Mouse (Mus musculus): ENCODE results near the gene Draxin.
"Not testable (repeated sequence)": the region's sequence is repeated elsewhere in the genome, so short reads cannot be mapped to it uniquely, and the experiment has no call there.

Draxin gene

DNA sequence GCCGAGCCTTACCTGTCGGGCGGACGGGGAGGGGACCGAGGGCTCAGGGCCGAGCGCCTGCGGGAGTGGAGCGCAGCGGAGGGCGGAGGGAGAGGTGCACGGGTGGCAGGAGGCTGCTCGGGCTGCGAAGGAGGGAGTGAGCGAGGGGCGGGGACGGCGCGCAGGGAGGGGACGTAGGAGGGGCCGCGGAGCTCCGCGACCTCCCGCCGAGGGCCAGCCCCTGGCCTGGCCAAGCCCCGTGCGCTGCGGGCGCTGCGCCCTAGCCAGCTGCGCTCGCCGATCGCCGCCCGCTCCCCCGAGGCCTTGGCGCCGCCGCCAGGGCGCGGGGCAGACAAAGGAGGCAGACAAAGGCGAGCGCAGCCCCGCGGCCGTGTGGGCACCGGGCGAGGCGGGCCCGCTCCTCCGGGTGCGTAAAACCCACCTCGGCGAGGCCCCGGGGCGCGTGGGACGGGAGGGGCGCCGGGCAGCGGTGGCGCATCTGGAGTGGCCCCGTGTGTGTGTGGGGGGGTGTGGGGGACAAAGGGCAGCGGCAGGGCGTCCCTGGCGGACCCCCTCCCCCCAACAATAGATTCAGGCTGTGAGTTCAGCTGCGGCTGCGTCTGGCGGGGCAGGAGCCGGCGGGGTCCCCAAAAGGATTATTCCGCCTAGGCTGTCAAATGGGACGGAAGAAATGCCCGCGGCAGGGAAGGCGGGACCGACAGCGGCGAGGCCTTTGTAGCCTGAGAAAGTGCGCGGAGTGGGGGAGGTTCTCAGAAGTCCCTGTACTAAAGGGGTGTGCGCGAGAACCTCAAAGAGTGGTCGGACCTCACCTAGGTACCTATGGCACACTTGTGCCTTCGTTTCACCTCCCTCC, at the start of gene Draxin:
TSS of gene Draxin (minus strand) at position 138 of the 853 bp plus-strand sequence.
- no peak for DNase-seq

DNA sequence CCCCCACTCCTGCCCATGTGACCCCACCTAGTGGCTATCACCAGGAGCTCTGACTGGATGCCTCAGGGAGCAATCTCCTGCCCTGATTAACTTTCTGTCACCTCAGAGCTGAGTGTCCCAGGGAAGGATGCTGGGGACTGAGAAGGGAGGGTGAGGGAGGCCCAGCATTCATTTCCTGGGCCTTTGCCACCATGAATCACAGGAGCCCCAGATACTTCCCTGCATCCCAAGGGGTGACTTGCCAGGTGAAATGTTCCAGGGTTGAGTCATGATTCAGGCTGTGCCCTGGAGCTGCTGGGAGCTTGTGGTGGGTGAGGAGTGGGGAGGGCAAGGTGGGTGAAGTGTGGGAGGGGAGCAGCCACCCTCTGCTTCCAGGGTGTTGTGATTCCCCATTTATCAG, 47.2 kb upstream of the Draxin start:
- no peak for DNase-seq

DNA sequence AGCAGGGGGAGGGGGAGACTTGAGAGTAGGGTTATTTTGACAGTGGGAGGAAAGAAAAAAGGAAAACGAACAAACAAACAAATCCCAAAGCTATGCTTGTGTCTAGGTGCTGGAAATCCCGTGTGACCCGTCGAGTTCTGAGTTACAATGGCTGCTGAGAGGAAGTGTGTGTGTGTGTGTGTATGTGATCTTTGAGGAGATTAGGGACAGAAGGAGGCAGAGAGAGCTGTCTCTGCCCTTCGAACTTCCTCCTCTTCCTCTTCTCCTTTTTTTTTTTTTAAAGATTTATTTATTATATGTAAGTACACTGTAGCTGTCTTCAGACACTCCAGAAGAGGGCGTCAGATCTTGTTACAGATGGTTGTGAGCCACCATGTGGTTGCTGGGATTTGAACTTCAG, 46.1 kb upstream of the Draxin start:
- not testable (repeated sequence) for DNase-seq

- no peak for DNase-seq
These were observed 44.0 kb upstream of the Draxin start for GRCm38 (mm10) chr4:148174495-148174862.

GRCm38 (mm10) chr4:148173811-148174494, 43.5 kb upstream of the Draxin start:
- no peak for DNase-seq

DNA sequence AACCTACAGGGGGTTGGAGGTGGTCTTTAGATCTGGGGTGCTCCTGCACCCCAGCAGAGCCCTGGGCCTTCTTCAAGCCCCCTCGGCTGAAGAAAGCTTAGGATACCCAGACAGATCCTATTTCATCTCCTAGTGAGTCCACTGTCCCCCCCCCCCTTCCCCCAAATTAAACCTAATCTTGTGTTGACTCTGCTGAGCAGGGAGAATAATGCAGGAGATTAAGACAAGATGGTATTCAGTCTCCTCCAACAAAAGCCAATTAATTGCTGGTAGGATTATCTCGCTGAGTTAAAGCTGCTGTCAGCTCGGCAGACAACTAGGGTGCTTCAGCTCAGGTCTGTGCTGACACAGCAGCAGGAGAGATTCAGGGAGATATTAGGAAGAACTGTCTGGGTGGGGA, 40.8 kb upstream of the Draxin start:
- DNase-seq: no peak

DNA sequence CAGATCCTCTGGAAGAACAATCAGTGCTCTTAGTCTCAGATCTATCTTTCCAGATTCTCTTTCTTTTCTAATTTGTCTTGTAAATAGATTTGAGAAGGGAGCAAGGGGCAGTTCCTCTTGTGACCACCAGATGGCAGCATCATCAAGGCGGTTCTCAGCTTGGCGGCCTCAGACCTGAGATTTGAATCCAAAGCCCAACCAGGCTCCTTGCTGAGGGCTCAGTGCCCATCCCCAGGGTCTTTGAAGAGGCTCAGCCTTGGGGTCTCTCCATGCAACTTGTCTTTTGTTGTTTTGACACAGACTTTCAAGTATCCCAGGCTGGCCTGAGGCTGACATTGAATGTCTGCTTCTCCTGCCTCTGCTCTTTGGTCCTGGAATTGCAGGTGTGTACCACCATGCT, 40.3 kb upstream of the Draxin start:
- DNase-seq: peak; percentile 75

DNA sequence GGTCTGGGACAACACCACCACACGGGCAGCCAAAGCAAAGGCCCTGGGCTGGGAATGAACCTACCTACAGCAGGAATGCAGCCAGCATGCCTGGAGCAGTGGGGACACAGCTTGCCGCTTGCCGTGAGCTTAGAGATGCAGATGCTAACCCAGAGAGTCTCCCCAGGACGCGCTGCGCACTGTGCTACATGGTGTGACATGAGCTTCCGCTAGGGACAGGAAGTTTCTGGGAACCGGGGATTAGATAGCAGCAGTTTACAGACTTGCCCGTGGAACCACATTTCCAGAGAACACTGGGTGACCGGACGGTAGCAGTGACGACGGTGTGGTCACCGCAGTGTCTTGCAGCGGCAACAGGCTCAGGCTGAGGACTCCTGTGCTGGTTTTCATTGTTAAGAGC, 39.1 kb upstream of the Draxin start:
- DNase-seq: no peak

DNA sequence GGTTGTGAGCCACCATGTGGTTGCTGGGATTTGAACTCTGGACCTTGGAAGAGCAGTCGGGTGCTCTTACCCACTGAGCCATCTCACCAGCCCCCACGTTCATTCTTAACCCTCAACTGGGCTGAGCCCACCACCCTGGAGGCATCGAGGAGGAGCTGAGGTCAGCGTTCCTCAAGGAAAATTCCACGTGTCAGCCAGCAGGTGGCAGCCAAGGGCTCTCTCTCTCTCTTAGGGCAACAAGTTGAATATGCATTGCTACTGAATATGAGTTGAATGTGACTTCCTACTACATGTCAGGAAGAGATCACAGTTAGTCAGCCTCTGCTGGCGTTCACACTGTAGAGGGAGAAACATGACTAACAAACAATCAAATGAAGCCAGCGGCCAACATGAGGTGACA, 37.8 kb upstream of the Draxin start:
- DNase-seq: peak; percentile 76

GRCm38 (mm10) chr4:148166986-148167385, 36.5 kb upstream of the Draxin start:
- DNase-seq: peak; percentile 84

- no peak for DNase-seq
These were observed 35.9 kb upstream of the Draxin start for GRCm38 (mm10) chr4:148166431-148166830.

DNA sequence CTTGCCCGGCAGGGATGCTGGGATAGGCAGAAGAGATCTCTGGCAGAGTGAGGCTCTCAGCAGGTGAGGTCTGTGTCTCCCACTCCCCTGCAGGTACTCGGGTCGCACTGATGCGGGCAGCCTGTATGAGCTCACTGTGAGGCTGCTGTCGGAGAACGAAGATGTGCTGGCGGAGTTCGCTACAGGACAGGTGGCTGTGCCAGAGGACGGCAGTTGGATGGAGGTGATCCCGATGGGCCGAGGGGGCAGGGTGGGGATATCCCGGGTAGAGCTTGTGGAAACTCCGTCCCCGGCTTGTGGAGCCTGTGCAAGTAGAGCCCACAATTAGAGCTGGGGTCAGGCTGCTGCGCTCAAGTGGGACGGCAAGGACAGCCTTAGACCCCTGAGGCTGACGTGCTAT, 35.1 kb upstream of the Draxin start:
- no peak for DNase-seq

DNA sequence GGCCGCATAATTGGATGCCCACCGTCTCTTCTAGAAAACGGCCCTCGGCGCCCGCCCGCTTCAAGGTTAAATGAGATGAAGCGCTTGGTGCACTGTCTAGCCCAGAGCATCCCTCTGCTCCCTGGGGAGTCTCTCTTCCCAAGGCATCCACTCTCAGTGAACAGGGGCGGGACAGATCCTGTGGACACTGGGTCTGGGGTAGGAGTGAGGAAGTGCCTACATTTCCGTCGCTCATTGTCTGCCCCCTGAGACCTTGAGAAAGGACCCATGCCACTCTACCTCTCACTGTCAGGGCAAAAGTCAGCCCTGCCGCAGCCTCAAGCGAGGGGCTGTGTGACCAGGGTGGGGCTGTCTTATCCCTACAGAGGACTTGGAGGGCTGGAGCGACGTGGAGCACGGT, 34.0 kb upstream of the Draxin start:
- no peak for DNase-seq

GRCm38 (mm10) chr4:148164002-148164439, 33.5 kb upstream of the Draxin start:
- peak; percentile 81 to 84 for DNase-seq

GRCm38 (mm10) chr4:148160436-148161390, 30.2 kb upstream of the Draxin start, which contains the start of the genes Fbxo44 and Fbxo2:
Gene Fbxo44 (minus strand): TSS chr4:148160482.
Gene Fbxo2 (plus strand): TSS chr4:148160621.
- peak in 1 of 2 experiments; percentile 35 for DNase-seq

GRCm38 (mm10) chr4:148159544-148160435, 29.3 kb upstream of the Draxin start:
- peak; percentile 95 to 96 for DNase-seq

- DNase-seq: no peak
These were observed 28.2 kb upstream of the Draxin start for GRCm38 (mm10) chr4:148158436-148159348.

- peak; percentile 58 to 62 for DNase-seq
These were observed 24.5 kb upstream of the Draxin start for GRCm38 (mm10) chr4:148154982-148155381.

DNA sequence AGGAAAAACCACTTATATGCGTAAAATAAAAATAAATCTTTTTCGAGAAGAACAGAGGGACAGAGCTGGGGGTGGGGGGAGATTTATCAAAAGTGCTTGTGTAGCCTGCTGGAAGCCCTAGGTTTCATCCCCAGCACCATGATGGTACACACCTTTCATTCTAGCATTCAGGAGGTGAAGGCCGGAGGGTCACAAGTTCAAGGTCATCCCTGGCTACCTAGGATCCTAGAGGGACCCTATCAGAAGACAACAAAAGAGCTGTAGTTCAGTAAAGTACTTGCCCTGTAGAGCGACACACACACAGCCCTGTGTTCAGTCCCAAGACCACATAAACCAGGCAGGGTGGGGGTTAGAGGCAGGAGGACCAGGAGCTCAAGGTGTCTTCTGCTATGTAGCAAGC, 23.5 kb upstream of the Draxin start:
- DNase-seq: no peak

GRCm38 (mm10) chr4:148152547-148152946, 22.0 kb upstream of the Draxin start:
- no peak for DNase-seq

All from B cell, adult 2 months (primary cell).